8 mouse cellular contexts compared by ENCODE assay signal in the genomic region with DNA sequence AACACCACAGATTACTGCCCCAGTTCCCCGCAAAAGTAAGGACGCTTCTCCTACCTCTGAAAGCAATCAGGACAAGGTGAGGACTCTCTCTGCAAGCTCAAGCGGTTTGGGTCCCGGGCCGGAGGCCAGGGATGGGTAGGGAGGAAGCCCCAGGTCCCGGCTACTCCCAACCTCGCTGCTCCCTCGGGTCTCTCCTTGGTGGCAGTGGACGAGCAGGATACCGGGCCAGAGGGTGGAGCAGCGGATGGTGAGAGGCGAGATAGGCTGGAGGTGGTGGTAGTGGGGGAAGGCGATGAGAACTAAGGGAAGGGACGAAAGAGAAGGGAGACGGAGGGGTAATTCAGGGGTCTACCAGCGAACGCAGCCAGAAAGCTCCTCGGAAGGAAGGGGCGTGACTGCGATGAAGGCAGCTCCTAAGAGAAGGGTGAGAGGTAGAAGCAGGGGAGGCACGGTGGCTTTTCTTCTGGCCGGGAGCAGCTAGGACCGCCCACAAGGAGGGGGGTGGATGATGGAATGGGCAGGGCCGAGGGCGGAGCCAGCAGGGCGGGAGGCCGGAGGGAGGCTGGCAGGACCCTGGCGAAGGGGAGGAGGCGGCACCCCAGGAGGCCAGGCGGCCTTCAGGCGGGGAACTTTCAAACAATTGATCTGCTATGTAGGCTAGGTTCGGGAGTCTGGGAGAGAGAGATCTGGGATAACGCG. TPM values are rescaled to one million over a fixed set of nuclear protein-coding genes. Genes with fewer than 3 reads are reported as not detected.
DNase-seq lines count a peak whose midpoint lies in the region; ATAC-seq and TF ChIP-seq lines count a peak whose summit lies in the region.

A gene (minus strand): TSS at position 465 of the 699 bp plus-strand sequence.

- H3K9me3 ChIP-seq in heart, embryonic 10.5 days = no peaks in the 10 kb centered on the region
- no peaks in the 10 kb centered on the region for H3K9me3 ChIP-seq in kidney, embryonic 15.5 days (replicated peaks)
- no peaks in the 10 kb centered on the region for H3K9me3 ChIP-seq in liver, embryonic 11.5 days (ENCODE audit: control insufficient read depth, low read length)

- H3K4me2 ChIP-seq in kidney, embryonic 15.5 days = peak within 1 kb of the TSS; percentile 66
- H3K4me2 ChIP-seq in liver, embryonic 11.5 days = peak within 1 kb of the TSS; percentile 62
- H3K4me2 ChIP-seq in myocyte (ENCODE audit: low read depth) = peak within 1 kb of the TSS; percentile 84

- 11% methylated on average over 34 of the region's 34 CpGs for WGBS in heart, embryonic 10.5 days
- WGBS in kidney, embryonic 15.5 days = 21% methylated on average over 34 of the region's 34 CpGs
- 16% methylated on average over 31 of the region's 34 CpGs for WGBS in liver, embryonic 11.5 days

- peak within 1 kb of the TSS; percentile 51 for H3K9ac ChIP-seq in kidney, embryonic 15.5 days
- H3K9ac ChIP-seq in liver, embryonic 11.5 days (ENCODE audit: low read depth, low read length) = peak within 1 kb of the TSS; percentile 61

- H3K36me3 ChIP-seq in heart, embryonic 10.5 days = no peaks in the 10 kb centered on the region
- H3K36me3 ChIP-seq in kidney, embryonic 15.5 days = no peaks in the 10 kb centered on the region
- H3K36me3 ChIP-seq in liver, embryonic 11.5 days (ENCODE audit: control insufficient read depth, insufficient read depth, low read length) = no peaks in the 10 kb centered on the region
- H3K36me3 ChIP-seq in myocyte (ENCODE audit: control insufficient read depth, insufficient read depth) = no peaks in the 10 kb centered on the region
- no peaks in the 10 kb centered on the region for H3K36me3 ChIP-seq in splenic B cell, adult 2 months (ENCODE audit: control insufficient read depth, insufficient read depth, low read length, poor library complexity, severe bottlenecking)

- no peak for TF ChIP-seq CTCF in brain, embryonic 14.5 days (IDR thresholded peaks at IDR 0.05; ENCODE audit: borderline replicate concordance, extremely low read depth, insufficient read depth, insufficient read length)

- peak within 1 kb of the TSS; percentile 74 for H3K27ac ChIP-seq in heart, embryonic 10.5 days
- H3K27ac ChIP-seq in kidney, embryonic 15.5 days = peak within 1 kb of the TSS; percentile 86
- peak within 1 kb of the TSS; percentile 62; the same call in 1 of the 2 replicates for H3K27ac ChIP-seq in liver, embryonic 11.5 days (ENCODE audit: low read depth, low read length)

- DNase-seq in B cell, adult 2 months = peak; percentile 64 to 66
- DNase-seq in brain, embryonic 14.5 days (ENCODE audit: low read depth) = peak; percentile 93
- DNase-seq in heart, embryonic 10.5 days (ENCODE audit: low spot score) = peak; percentile 93
- peak; percentile 81 for DNase-seq in liver, embryonic 11.5 days (ENCODE audit: low spot score)
- peak; percentile 70 for DNase-seq in splenic B cell, adult 2 months (ENCODE audit: low read depth, low spot score)

- H3K79me2 ChIP-seq in myocyte (ENCODE audit: control insufficient read depth, insufficient read depth) = peaks cover 17% of the 10 kb centered on the region

- H3K27me3 ChIP-seq in heart, embryonic 10.5 days (ENCODE audit: insufficient read depth, poor library complexity, severe bottlenecking) = no peaks in the 10 kb centered on the region
- H3K27me3 ChIP-seq in kidney, embryonic 15.5 days = peaks cover 3% of the 10 kb centered on the region; the same call in 1 of the 2 replicates
- no peaks in the 10 kb centered on the region for H3K27me3 ChIP-seq in liver, embryonic 11.5 days (replicated peaks; ENCODE audit: control insufficient read depth, insufficient read depth, low read length)
- no peaks in the 10 kb centered on the region for H3K27me3 ChIP-seq in myocyte (ENCODE audit: control insufficient read depth, insufficient read depth, insufficient read length)
- no peaks in the 10 kb centered on the region for H3K27me3 ChIP-seq in splenic B cell, adult 2 months (ENCODE audit: control insufficient read depth, insufficient read depth, low read length, poor library complexity, severe bottlenecking)

- peak within 1 kb of the TSS; percentile 61 for H3K4me3 ChIP-seq in heart, embryonic 10.5 days
- H3K4me3 ChIP-seq in kidney, embryonic 15.5 days (replicated peaks) = peak within 1 kb of the TSS; percentile 58
- peak within 1 kb of the TSS; percentile 47 for H3K4me3 ChIP-seq in liver, embryonic 11.5 days (ENCODE audit: low read depth, low read length)
- peak within 1 kb of the TSS; percentile 58 for H3K4me3 ChIP-seq in myocyte

- H3K4me1 ChIP-seq in heart, embryonic 10.5 days = no peaks in the 10 kb centered on the region
- 0 out of 2 replicates have a peak, but pooled peaks cover 4% of the 10 kb centered on the region for H3K4me1 ChIP-seq in kidney, embryonic 15.5 days
- H3K4me1 ChIP-seq in liver, embryonic 11.5 days (replicated peaks; ENCODE audit: control insufficient read depth, insufficient read depth, low read length) = no peaks in the 10 kb centered on the region

- ATAC-seq in erythroblast, adult 5-6 weeks (replicated peaks; ENCODE audit: low FRiP score, poor library complexity, severe bottlenecking) = peak; percentile 92
- peak; percentile 93 for ATAC-seq in kidney, embryonic 15.5 days (replicated peaks; ENCODE audit: low FRiP score)
- peak; percentile 89 for ATAC-seq in liver, embryonic 11.5 days (replicated peaks; ENCODE audit: low FRiP score)

- peak; percentile 40; the same call in 1 of the 2 replicates for TF ChIP-seq POLR2A in brain, embryonic 14.5 days (IDR thresholded peaks at IDR 0.05; ENCODE audit: borderline replicate concordance, extremely low read depth, insufficient read depth, insufficient read length, poor library complexity, severe bottlenecking)
- peak; percentile 83 for TF ChIP-seq POLR2A in myocyte (IDR thresholded peaks at IDR 0.05; ENCODE audit: insufficient read length, low read depth)

- peak within 1 kb of the TSS; percentile 60 for H3ac ChIP-seq in myocyte (ENCODE audit: control insufficient read depth, insufficient read length)

TF ChIP-seq in myocyte, 11 proteins besides CTCF, POLR2A, EP300 and RAD21:
- TF ChIP-seq POLR2AphosphoS2 (IDR thresholded peaks at IDR 0.05; ENCODE audit: insufficient read length, low read depth) (peak; percentile 72), E2F4 (IDR thresholded peaks at IDR 0.05; ENCODE audit: insufficient read depth) (peak; percentile 21), TCF12 (IDR thresholded peaks at IDR 0.05; ENCODE audit: insufficient read depth, poor library complexity, severe bottlenecking) (no peak)
TF ChIP-seq in myocyte: peak in this region for 2.

RNA-seq across cellular contexts. Expression of the gene that starts here (rescaled TPM):
- polyA plus RNA-seq in brain, embryonic 14.5 days (2012; rRNA removed) = 15.3 and 17.8 TPM in 2 replicates
- 1.0 and 1.5 TPM in 2 replicates for total RNA-seq in erythroblast, adult 5-6 weeks (2015; ENCODE audit: low replicate concordance)
- 0.17 and 0.98 TPM in 2 replicates for total RNA-seq in erythroblast, adult 5-6 weeks (2017; ENCODE audit: low replicate concordance)
- 17.7 and 25.5 TPM in 2 replicates for polyA plus RNA-seq in heart, embryonic 10.5 days (2016; fragmentation: Nextera tagmentation; extraction: Ambion mirVana)
- 24.9 and 25.0 TPM in 2 replicates for polyA plus RNA-seq in kidney, embryonic 15.5 days (2015; fragmentation: Nextera tagmentation; extraction: Ambion mirVana)
- 11.7 and 11.9 TPM in 2 replicates for polyA plus RNA-seq in liver, embryonic 11.5 days (2014; fragmentation: Nextera tagmentation; extraction: Ambion mirVana)
- polyA plus RNA-seq in myocyte (2012; fragmentation: generic; extraction: Trizol) = 5.7 TPM

Comparison
In these comparisons a context has a peak if more than half of its experiments do, and no peak if none do; other contexts are left out.
1. Peak in every context shown above with its lines: DNase-seq, ATAC-seq, H3K4me3 ChIP-seq and H3K27ac ChIP-seq.